Mouse (Mus musculus): ENCODE results near the gene Wars.
"Not testable (repeated sequence)": the region's sequence is repeated elsewhere in the genome, so short reads cannot be mapped to it uniquely, and the experiment has no call there.

Wars gene

GRCm38 (mm10) chr12:108858486-108858885, 35.5 kb downstream of the Wars start:
- intact Hi-C loops (cut with DNase I): no loop called here

- intact Hi-C loops (cut with DNase I): no loop called here
These were observed 36.3 kb downstream of the Wars start for GRCm38 (mm10) chr12:108857589-108858184.

GRCm38 (mm10) chr12:108857109-108857508, 36.9 kb downstream of the Wars start:
- intact Hi-C loops (cut with DNase I): no loop called here

- intact Hi-C loops (cut with DNase I): no loop called here
These were observed 37.8 kb downstream of the Wars start for GRCm38 (mm10) chr12:108856186-108856585.

GRCm38 (mm10) chr12:108855081-108855480, 38.9 kb downstream of the Wars start:
- intact Hi-C loops (cut with DNase I): no loop called here

GRCm38 (mm10) chr12:108852822-108853221, 41.2 kb downstream of the Wars start:
- intact Hi-C loops (cut with DNase I): no loop called here

GRCm38 (mm10) chr12:108850886-108851285, 43.1 kb downstream of the Wars start:
- intact Hi-C loops (cut with DNase I): no loop called here

- intact Hi-C loops (cut with DNase I): no loop called here
These were observed 43.8 kb downstream of the Wars start for GRCm38 (mm10) chr12:108850129-108850528.

GRCm38 (mm10) chr12:108849488-108850022, 44.4 kb downstream of the Wars start:
- intact Hi-C loops (cut with DNase I): no loop called here

- intact Hi-C loops (cut with DNase I): not testable (repeated sequence)
These were observed 45.9 kb downstream of the Wars start for GRCm38 (mm10) chr12:108848033-108848432.

GRCm38 (mm10) chr12:108842663-108843062, 51.3 kb downstream of the Wars start:
- intact Hi-C loops (cut with DNase I): no loop called here

GRCm38 (mm10) chr12:108841181-108841580, 52.8 kb downstream of the Wars start:
- intact Hi-C loops (cut with DNase I): no loop called here

- intact Hi-C loops (cut with DNase I): no loop called here
These were observed 57.3 kb downstream of the Wars start for GRCm38 (mm10) chr12:108836722-108837121.

GRCm38 (mm10) chr12:108835840-108836409, 58.0 kb downstream of the Wars start, which contains the start of the genes Slc25a29 and Slc25a47:
TSS of gene Slc25a29 (minus strand) at chr12:108835883.
TSS of gene Slc25a47 (plus strand) at chr12:108836046.
- intact Hi-C loops (cut with DNase I): no loop called here

- intact Hi-C loops (cut with DNase I): no loop called here
These were observed 58.6 kb downstream of the Wars start for GRCm38 (mm10) chr12:108835208-108835839.

GRCm38 (mm10) chr12:108834786-108835185, 59.2 kb downstream of the Wars start:
- intact Hi-C loops (cut with DNase I): loop anchor here (5.0 kb wide), 1 partner anchor 42 kb away; the partner anchor contains the start of gene Yy1

GRCm38 (mm10) chr12:108834337-108834736, 59.6 kb downstream of the Wars start:
- intact Hi-C loops (cut with DNase I): loop anchor here (5.0 kb wide), 1 partner anchor 42 kb away; the partner anchor contains the start of gene Yy1

GRCm38 (mm10) chr12:108833408-108833807, 60.6 kb downstream of the Wars start:
- intact Hi-C loops (cut with DNase I): loop anchor here (5.0 kb wide), 1 partner anchor 41 kb away; the partner anchor contains the start of gene Yy1

GRCm38 (mm10) chr12:108832851-108833250, 61.1 kb downstream of the Wars start:
- intact Hi-C loops (cut with DNase I): loop anchor here (5.0 kb wide), 1 partner anchor 41 kb away; the partner anchor contains the start of gene Yy1

GRCm38 (mm10) chr12:108831966-108832643, 61.9 kb downstream of the Wars start:
- intact Hi-C loops (cut with DNase I): loop anchor here (5.0 kb wide), 1 partner anchor 40 kb away; the partner anchor contains the start of gene Yy1

GRCm38 (mm10) chr12:108830358-108830757, 63.6 kb downstream of the Wars start:
- intact Hi-C loops (cut with DNase I): loop anchor here (5.0 kb wide), 1 partner anchor 38 kb away; the partner anchor contains the start of gene Yy1

Measured in adrenal gland (tissue).